In the genomic region with DNA sequence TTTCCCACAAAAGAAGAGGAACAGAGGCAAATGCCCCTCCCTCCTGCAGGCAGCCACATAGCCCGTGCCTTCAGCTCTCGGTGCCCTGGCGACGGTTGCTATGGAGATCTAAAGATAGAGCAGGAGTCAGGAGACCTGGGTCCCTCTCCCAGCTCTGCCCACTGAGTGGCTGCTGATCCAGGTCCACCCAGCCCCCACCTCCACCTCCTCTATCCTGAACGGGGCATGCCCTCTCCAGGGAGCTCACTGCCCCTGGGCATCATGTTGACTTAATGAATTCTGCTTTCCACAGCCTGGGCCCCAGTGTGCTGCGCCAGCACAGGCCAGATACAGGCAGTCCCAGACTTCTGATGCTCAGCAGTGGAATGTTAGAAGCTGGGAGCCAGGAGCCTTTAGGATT, we compare ENCODE assay signal across 8 mouse cellular contexts. TPM values are rescaled to one million over a fixed set of nuclear protein-coding genes. Genes with fewer than 3 reads are reported as not detected.
DNase-seq lines count a peak whose midpoint lies in the region; ATAC-seq and TF ChIP-seq lines count a peak whose summit lies in the region.

No protein-coding gene starts in this region.

- no peak overlapping the region for H3K4me3 ChIP-seq in lung, embryonic 14.5 days (ENCODE audit: low read depth, low read length)
- H3K4me3 ChIP-seq in kidney, embryonic 16.5 days (ENCODE audit: low read length): no peak overlapping the region
- no peak overlapping the region for H3K4me3 ChIP-seq in limb, embryonic 11.5 days (ENCODE audit: low read depth, low read length)

- no peak overlapping the region for H3K4me2 ChIP-seq in lung, embryonic 14.5 days
- no peak overlapping the region for H3K4me2 ChIP-seq in kidney, embryonic 16.5 days (replicated peaks; ENCODE audit: low read depth, low read length)
- H3K4me2 ChIP-seq in limb, embryonic 11.5 days (ENCODE audit: low read depth, severe bottlenecking): 0 out of 2 replicates have a peak overlapping the region, but pooled peaks have one; percentile 10

- ATAC-seq in lung, embryonic 14.5 days (ENCODE audit: insufficient read depth): peak; percentile 56; the same call in 1 of the 2 replicates
- ATAC-seq in kidney, embryonic 16.5 days (ENCODE audit: low FRiP score, low TSS enrichment): peak; percentile 88
- ATAC-seq in limb, embryonic 11.5 days (ENCODE audit: insufficient number of reproducible peaks, low FRiP score, low TSS enrichment, low read depth): peak; percentile 78
- ATAC-seq in megakaryocyte-erythroid progenitor cell, adult 5-6 weeks (replicated peaks; ENCODE audit: low FRiP score, low TSS enrichment, poor library complexity, severe bottlenecking): no peak

- WGBS in lung, embryonic 14.5 days: 23% methylated on average over 6 of the region's 6 CpGs
- 17% methylated on average over 6 of the region's 6 CpGs for WGBS in kidney, embryonic 16.5 days
- whole genome bisulfite sequencing in limb, embryonic 11.5 days: 12% methylated on average over 6 of the region's 6 CpGs

- no peak overlapping the region for H3K9ac ChIP-seq in lung, embryonic 14.5 days
- 0 out of 2 replicates have a peak overlapping the region, but pooled peaks have one; percentile 18 for H3K9ac ChIP-seq in kidney, embryonic 16.5 days (replicated peaks; ENCODE audit: low read length)
- peak overlapping the region; percentile 7; the same call in 1 of the 2 replicates for H3K9ac ChIP-seq in limb, embryonic 11.5 days (ENCODE audit: low read length)

- peak; percentile 34 for DNase-seq in lung, embryonic 14.5 days
- DNase-seq in lung, postnatal 25 days (ENCODE audit: low spot score): no peak
- DNase-seq in frontal cortex, postnatal 10 days (ENCODE audit: low spot score in 2 of 2): peak; percentile 78 to 85
- DNase-seq in limb, embryonic 11.5 days (ENCODE audit: low spot score): peak; percentile 48
- peak; percentile 84 for DNase-seq in right cerebral cortex, adult 18-20 months
- no peak for DNase-seq in ovary, postnatal 10 days (ENCODE audit: low spot score)

- no peak for TF ChIP-seq CTCF in lung, embryonic 14.5 days (IDR thresholded peaks at IDR 0.05; ENCODE audit: low read depth)

- no peak overlapping the region for H3K27ac ChIP-seq in lung, embryonic 14.5 days (ENCODE audit: low read depth)
- H3K27ac ChIP-seq in kidney, embryonic 16.5 days (ENCODE audit: low read length): peak overlapping the region; percentile 74; the same call in 1 of the 2 replicates
- no peak overlapping the region for H3K27ac ChIP-seq in limb, embryonic 11.5 days (replicated peaks; ENCODE audit: low read depth, low read length)

- H3K27me3 ChIP-seq in lung, embryonic 14.5 days (ENCODE audit: insufficient read depth, low read length): no peaks in the 10 kb centered on the region
- no peaks in the 10 kb centered on the region for H3K27me3 ChIP-seq in kidney, embryonic 16.5 days (ENCODE audit: insufficient read depth, low read length)
- H3K27me3 ChIP-seq in limb, embryonic 11.5 days (ENCODE audit: control insufficient read depth, insufficient read depth, low read length): no peaks in the 10 kb centered on the region

- H3K36me3 ChIP-seq in lung, embryonic 14.5 days (ENCODE audit: insufficient read depth): no peaks in the 10 kb centered on the region
- no peaks in the 10 kb centered on the region for H3K36me3 ChIP-seq in kidney, embryonic 16.5 days (ENCODE audit: insufficient read depth, low read length)
- no peaks in the 10 kb centered on the region for H3K36me3 ChIP-seq in limb, embryonic 11.5 days (ENCODE audit: control insufficient read depth, insufficient read depth, low read length)

- no peaks in the 10 kb centered on the region for H3K4me1 ChIP-seq in lung, embryonic 14.5 days (ENCODE audit: insufficient read depth)
- peaks cover 11% of the 10 kb centered on the region; the same call in 1 of the 2 replicates for H3K4me1 ChIP-seq in kidney, embryonic 16.5 days (ENCODE audit: insufficient read depth, low read length)
- peaks cover 14% of the 10 kb centered on the region for H3K4me1 ChIP-seq in limb, embryonic 11.5 days (ENCODE audit: control insufficient read depth, insufficient read depth, low read length)

- H3K9me3 ChIP-seq in lung, embryonic 14.5 days (ENCODE audit: low read depth, low read length): no peaks in the 10 kb centered on the region
- no peaks in the 10 kb centered on the region for H3K9me3 ChIP-seq in kidney, embryonic 16.5 days (ENCODE audit: low read length)
- no peaks in the 10 kb centered on the region for H3K9me3 ChIP-seq in limb, embryonic 11.5 days (ENCODE audit: control insufficient read depth, low read length)

RNA-seq across cellular contexts. Expression of gene Cdcp2, which starts 11.8 kb away (rescaled TPM):
- not detected in 2 replicates for polyA plus RNA-seq in lung, embryonic 14.5 days (2014; fragmentation: Nextera tagmentation; extraction: Ambion mirVana)
- 0.17 and 0.24 TPM in 2 replicates for polyA plus RNA-seq in kidney, embryonic 16.5 days (2015; fragmentation: Nextera tagmentation; extraction: Ambion mirVana)
- polyA plus RNA-seq in limb, embryonic 11.5 days (2014; fragmentation: Nextera tagmentation; extraction: Ambion mirVana): not detected in 2 replicates
- total RNA-seq in megakaryocyte-erythroid progenitor cell, adult 5-6 weeks (2014; fragmentation: Nextera tagmentation): not detected in 2 replicates
- not detected in 2 replicates for total RNA-seq in megakaryocyte-erythroid progenitor cell, adult 5-6 weeks (2017)

RNA-seq across cellular contexts. Expression of gene Cyb5rl, which starts 18.1 kb away (rescaled TPM):
- polyA plus RNA-seq in lung, embryonic 14.5 days (2014; fragmentation: Nextera tagmentation; extraction: Ambion mirVana): 5.3 and 6.7 TPM in 2 replicates
- 13.4 and 14.4 TPM in 2 replicates for polyA plus RNA-seq in kidney, embryonic 16.5 days (2015; fragmentation: Nextera tagmentation; extraction: Ambion mirVana)
- 7.2 and 7.3 TPM in 2 replicates for polyA plus RNA-seq in limb, embryonic 11.5 days (2014; fragmentation: Nextera tagmentation; extraction: Ambion mirVana)
- total RNA-seq in megakaryocyte-erythroid progenitor cell, adult 5-6 weeks (2014; fragmentation: Nextera tagmentation): 8.1 and 11.5 TPM in 2 replicates
- total RNA-seq in megakaryocyte-erythroid progenitor cell, adult 5-6 weeks (2017): 6.6 and 12.8 TPM in 2 replicates

RNA-seq across cellular contexts. Expression of gene Mrpl37, which starts 18.2 kb away (rescaled TPM):
- polyA plus RNA-seq in lung, embryonic 14.5 days (2014; fragmentation: Nextera tagmentation; extraction: Ambion mirVana): 106 and 115 TPM in 2 replicates
- polyA plus RNA-seq in kidney, embryonic 16.5 days (2015; fragmentation: Nextera tagmentation; extraction: Ambion mirVana): 120 and 121 TPM in 2 replicates
- polyA plus RNA-seq in limb, embryonic 11.5 days (2014; fragmentation: Nextera tagmentation; extraction: Ambion mirVana): 131 and 133 TPM in 2 replicates
- total RNA-seq in megakaryocyte-erythroid progenitor cell, adult 5-6 weeks (2014; fragmentation: Nextera tagmentation): 104 and 107 TPM in 2 replicates
- 61.0 and 78.5 TPM in 2 replicates for total RNA-seq in megakaryocyte-erythroid progenitor cell, adult 5-6 weeks (2017)

Comparison
In these comparisons a context has a peak if more than half of its experiments do, and no peak if none do; other contexts are left out.
1. DNase-seq: peak in lung, embryonic 14.5 days (single experiment), frontal cortex, postnatal 10 days (2 of 2), limb, embryonic 11.5 days (single experiment) and right cerebral cortex, adult 18-20 months (single experiment); none in lung, postnatal 25 days (single experiment) and ovary, postnatal 10 days (single experiment).